Mouse (Mus musculus): ENCODE data around the gene Ergic1. TPM values are rescaled to one million over a fixed set of nuclear protein-coding genes. Genes with fewer than 3 reads are reported as not detected.

The Ergic1 gene
- total and polyA plus RNA-seq, 3 experiments: 22.1 to 92.7 (median 37.1) TPM

DNA sequence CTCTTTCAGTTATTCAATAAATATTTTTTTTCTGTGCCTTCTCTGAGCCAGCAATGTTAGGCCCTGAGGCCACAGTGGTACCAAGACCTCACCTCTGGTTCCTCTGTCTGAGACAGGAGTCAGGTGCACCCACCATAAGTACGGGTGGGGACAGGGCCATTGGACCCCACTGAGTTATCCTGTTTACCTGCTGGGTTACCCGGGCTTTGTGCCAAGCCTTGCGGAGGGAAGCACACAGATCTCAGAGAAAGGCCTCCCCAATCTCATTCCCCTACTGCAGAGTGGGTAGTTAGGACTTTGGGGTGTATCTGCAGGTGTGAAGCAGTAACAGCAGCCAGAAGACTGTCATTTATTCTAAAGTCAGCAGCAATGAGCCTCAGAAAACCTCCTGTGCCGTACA is 50.6 kb downstream of the Ergic1 start:
- no peak for DNase-seq (ENCODE audit: low spot score)
- ATAC-seq (ENCODE audit: extremely low read depth, insufficient number of reproducible peaks, low FRiP score, poor library complexity, severe bottlenecking): no peak
- Histone ChIP-seq H3K36me3 (replicated peaks) (peaks cover 87% of the 10 kb centered on the region), H3K27me3 (ENCODE audit: insufficient read depth, low read length) (no peaks in the 10 kb centered on the region), H3K4me3 (ENCODE audit: low read depth, low read length) (no peak overlapping the region), H3K9me3 (replicated peaks) (no peaks in the 10 kb centered on the region), H3K4me1 (ENCODE audit: insufficient read depth, low read depth, low read length) (0 out of 2 replicates have a peak, but pooled peaks cover 3% of the 10 kb centered on the region)
- no peak for TF ChIP-seq GATA2 (IDR thresholded peaks at IDR 0.05; ENCODE audit: borderline replicate concordance, low read depth, low read length)
- no peak for TF ChIP-seq TAL1 (conservative IDR thresholded peaks at IDR 0.05; ENCODE audit: low read depth, low read length)
- no peak for TF ChIP-seq GATA1 (IDR thresholded peaks at IDR 0.05; ENCODE audit: borderline replicate concordance, low read length)
- TF ChIP-seq POLR2AphosphoS5 (IDR thresholded peaks at IDR 0.05; ENCODE audit: insufficient replicate concordance, low read depth, low read length): no peak
- TF ChIP-seq CTCF (IDR thresholded peaks at IDR 0.05; ENCODE audit: low read depth, low read length): no peak

DNA sequence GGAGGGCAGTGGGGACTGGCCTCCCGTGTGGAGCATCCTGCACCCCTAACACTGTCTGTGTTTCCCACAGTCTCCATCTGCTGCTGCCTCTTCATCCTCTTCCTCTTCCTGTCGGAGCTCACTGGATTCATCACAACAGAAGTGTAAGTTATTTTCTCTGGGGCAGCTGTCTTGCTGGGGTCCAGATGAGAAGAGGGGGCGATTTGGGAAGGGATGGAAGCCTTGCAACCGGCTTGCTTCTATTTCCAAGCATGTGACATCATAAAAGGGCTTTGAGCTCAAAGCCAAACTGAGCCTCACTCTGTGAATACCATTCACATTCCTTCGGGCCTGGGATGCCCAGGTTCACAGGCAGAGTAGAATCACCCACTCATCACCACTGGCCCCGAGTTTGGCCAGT is 53.0 kb downstream of the Ergic1 start:
- H3K4me1 ChIP-seq (ENCODE audit: insufficient read depth, low read depth, low read length): 0 out of 2 replicates have a peak, but pooled peaks cover 3% of the 10 kb centered on the region
- DNase-seq (ENCODE audit: low spot score): no peak
- peaks cover 87% of the 10 kb centered on the region for H3K36me3 ChIP-seq (replicated peaks)
- TF ChIP-seq GATA2 (IDR thresholded peaks at IDR 0.05; ENCODE audit: borderline replicate concordance, low read depth, low read length) (no peak), TAL1 (conservative IDR thresholded peaks at IDR 0.05; ENCODE audit: low read depth, low read length) (no peak), CTCF (IDR thresholded peaks at IDR 0.05; ENCODE audit: low read depth, low read length) (no peak), POLR2AphosphoS5 (IDR thresholded peaks at IDR 0.05; ENCODE audit: insufficient replicate concordance, low read depth, low read length) (no peak), GATA1 (IDR thresholded peaks at IDR 0.05; ENCODE audit: borderline replicate concordance, low read length) (no peak)
- no peak overlapping the region for H3K4me3 ChIP-seq (ENCODE audit: low read depth, low read length)
- no peak for ATAC-seq (ENCODE audit: extremely low read depth, insufficient number of reproducible peaks, low FRiP score, poor library complexity, severe bottlenecking)
- H3K9me3 ChIP-seq (replicated peaks): no peaks in the 10 kb centered on the region
- H3K27me3 ChIP-seq (ENCODE audit: insufficient read depth, low read length): no peaks in the 10 kb centered on the region

DNA sequence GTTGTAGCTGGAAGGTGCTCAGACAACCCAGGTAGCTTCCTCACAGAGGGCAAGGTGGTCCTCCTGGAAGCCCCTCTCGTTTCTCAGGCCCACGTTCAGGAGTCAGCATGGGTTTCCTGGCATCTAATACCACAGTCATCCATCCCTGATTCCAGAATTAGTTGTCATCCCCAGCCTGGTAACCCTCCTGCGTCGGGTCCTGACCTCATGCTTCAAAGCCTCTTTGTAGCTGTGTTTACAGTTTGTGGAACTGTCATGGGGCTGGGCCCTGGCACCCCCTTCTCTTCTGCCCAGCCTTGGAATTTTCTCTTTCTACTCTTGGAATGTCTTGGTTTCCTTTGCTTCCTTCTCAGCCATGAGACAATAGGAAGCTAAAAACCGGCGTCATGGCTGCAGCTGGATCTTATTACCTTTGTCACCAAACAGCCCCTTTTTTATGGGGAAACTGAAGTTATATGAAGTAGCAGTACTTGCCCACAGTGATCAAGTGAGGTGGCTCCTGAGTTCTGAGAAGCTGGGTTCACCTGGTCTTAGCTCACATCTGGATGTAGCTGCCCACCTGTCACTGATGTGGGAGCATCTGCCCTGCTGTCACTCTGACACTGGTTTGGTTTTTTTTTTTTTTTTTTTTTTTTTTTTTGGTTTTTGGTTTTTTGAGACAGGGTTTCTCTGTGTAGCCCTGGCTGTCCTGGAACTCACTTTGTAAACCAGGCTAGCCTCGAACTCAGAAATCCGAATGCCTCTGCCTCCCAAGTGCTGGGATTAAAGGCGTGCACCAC is 53.6 kb downstream of the Ergic1 start:
- no peak for DNase-seq (ENCODE audit: low spot score)

DNA sequence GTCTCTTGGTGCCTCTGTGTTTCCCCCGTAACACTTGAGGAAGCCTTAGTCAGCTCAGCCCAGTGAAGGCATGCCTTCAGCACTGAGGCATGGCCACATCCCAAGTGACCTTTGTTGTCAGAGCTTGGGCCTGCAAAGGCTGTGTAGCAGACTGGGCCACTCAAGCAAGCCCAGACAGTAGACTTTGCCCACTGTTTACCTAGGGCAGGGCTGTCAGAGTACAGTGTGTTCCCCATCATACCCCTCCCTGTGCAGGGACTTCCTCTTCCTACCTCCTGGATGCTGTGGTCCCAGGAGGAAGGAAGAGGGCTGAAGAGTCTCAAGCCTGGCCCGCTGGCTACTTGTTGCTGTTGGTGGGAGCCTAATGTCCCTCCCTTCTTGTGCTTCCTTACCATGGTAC is 55.4 kb downstream of the Ergic1 start:
- ATAC-seq (ENCODE audit: extremely low read depth, insufficient number of reproducible peaks, low FRiP score, poor library complexity, severe bottlenecking) (no peak), DNase-seq (ENCODE audit: low spot score) (no peak)
- TF ChIP-seq GATA2 (IDR thresholded peaks at IDR 0.05; ENCODE audit: borderline replicate concordance, low read depth, low read length) (no peak), CTCF (IDR thresholded peaks at IDR 0.05; ENCODE audit: low read depth, low read length) (no peak), GATA1 (IDR thresholded peaks at IDR 0.05; ENCODE audit: borderline replicate concordance, low read length) (no peak), TAL1 (conservative IDR thresholded peaks at IDR 0.05; ENCODE audit: low read depth, low read length) (no peak), POLR2AphosphoS5 (IDR thresholded peaks at IDR 0.05; ENCODE audit: insufficient replicate concordance, low read depth, low read length) (no peak)
- H3K9me3 ChIP-seq (replicated peaks): no peaks in the 10 kb centered on the region
- peaks cover 88% of the 10 kb centered on the region for H3K36me3 ChIP-seq (replicated peaks)
- no peaks in the 10 kb centered on the region for H3K27me3 ChIP-seq (ENCODE audit: insufficient read depth, low read length)
- H3K4me3 ChIP-seq (ENCODE audit: low read depth, low read length): no peak overlapping the region
- H3K4me1 ChIP-seq (ENCODE audit: insufficient read depth, low read depth, low read length): 0 out of 2 replicates have a peak, but pooled peaks cover 3% of the 10 kb centered on the region

More for the DNA sequence above, 53.6 kb downstream of the Ergic1 start:
- Histone ChIP-seq H3K27me3 (ENCODE audit: insufficient read depth, low read length) (no peaks in the 10 kb centered on the region), H3K4me1 (ENCODE audit: insufficient read depth, low read depth, low read length) (0 out of 2 replicates have a peak, but pooled peaks cover 3% of the 10 kb centered on the region), H3K36me3 (replicated peaks) (peaks cover 88% of the 10 kb centered on the region), H3K4me3 (ENCODE audit: low read depth, low read length) (no peak overlapping the region), H3K9me3 (replicated peaks) (no peaks in the 10 kb centered on the region)
- TF ChIP-seq TAL1 (conservative IDR thresholded peaks at IDR 0.05; ENCODE audit: low read depth, low read length) (no peak), CTCF (IDR thresholded peaks at IDR 0.05; ENCODE audit: low read depth, low read length) (no peak), GATA2 (IDR thresholded peaks at IDR 0.05; ENCODE audit: borderline replicate concordance, low read depth, low read length) (no peak), POLR2AphosphoS5 (IDR thresholded peaks at IDR 0.05; ENCODE audit: insufficient replicate concordance, low read depth, low read length) (no peak), GATA1 (IDR thresholded peaks at IDR 0.05; ENCODE audit: borderline replicate concordance, low read length) (no peak)
- no peak for ATAC-seq (ENCODE audit: extremely low read depth, insufficient number of reproducible peaks, low FRiP score, poor library complexity, severe bottlenecking)

GRCm38 (mm10) chr17:26618498-26618897 is 57.2 kb downstream of the Ergic1 start:
- no peaks in the 10 kb centered on the region for H3K27me3 ChIP-seq (ENCODE audit: insufficient read depth, low read length)
- H3K9me3 ChIP-seq (replicated peaks): no peaks in the 10 kb centered on the region
- H3K4me3 ChIP-seq (ENCODE audit: low read depth, low read length): no peak overlapping the region
- DNase-seq (ENCODE audit: low spot score) (no peak), ATAC-seq (ENCODE audit: extremely low read depth, insufficient number of reproducible peaks, low FRiP score, poor library complexity, severe bottlenecking) (no peak)
- H3K4me1 ChIP-seq (ENCODE audit: insufficient read depth, low read depth, low read length): 0 out of 2 replicates have a peak, but pooled peaks cover 3% of the 10 kb centered on the region
- H3K36me3 ChIP-seq (replicated peaks): peaks cover 86% of the 10 kb centered on the region
- no peak for TF ChIP-seq GATA1 (IDR thresholded peaks at IDR 0.05; ENCODE audit: borderline replicate concordance, low read length)
- no peak for TF ChIP-seq CTCF (IDR thresholded peaks at IDR 0.05; ENCODE audit: low read depth, low read length)
- no peak for TF ChIP-seq POLR2AphosphoS5 (IDR thresholded peaks at IDR 0.05; ENCODE audit: insufficient replicate concordance, low read depth, low read length)
- TF ChIP-seq TAL1 (conservative IDR thresholded peaks at IDR 0.05; ENCODE audit: low read depth, low read length): no peak
- TF ChIP-seq GATA2 (IDR thresholded peaks at IDR 0.05; ENCODE audit: borderline replicate concordance, low read depth, low read length): no peak

- no peak for TF ChIP-seq TAL1 (conservative IDR thresholded peaks at IDR 0.05; ENCODE audit: low read depth, low read length)
- TF ChIP-seq POLR2AphosphoS5 (IDR thresholded peaks at IDR 0.05; ENCODE audit: insufficient replicate concordance, low read depth, low read length): no peak
- no peak for TF ChIP-seq CTCF (IDR thresholded peaks at IDR 0.05; ENCODE audit: low read depth, low read length)
- TF ChIP-seq GATA2 (IDR thresholded peaks at IDR 0.05; ENCODE audit: borderline replicate concordance, low read depth, low read length): no peak
- no peak for TF ChIP-seq GATA1 (IDR thresholded peaks at IDR 0.05; ENCODE audit: borderline replicate concordance, low read length)
- no peaks in the 10 kb centered on the region for H3K9me3 ChIP-seq (replicated peaks)
- no peak for ATAC-seq (ENCODE audit: extremely low read depth, insufficient number of reproducible peaks, low FRiP score, poor library complexity, severe bottlenecking)
- DNase-seq (ENCODE audit: low spot score): no peak
- peaks cover 86% of the 10 kb centered on the region for H3K36me3 ChIP-seq (replicated peaks)
- H3K4me1 ChIP-seq (ENCODE audit: insufficient read depth, low read depth, low read length): 0 out of 2 replicates have a peak, but pooled peaks cover 3% of the 10 kb centered on the region
- H3K4me3 ChIP-seq (ENCODE audit: low read depth, low read length): no peak overlapping the region
- no peaks in the 10 kb centered on the region for H3K27me3 ChIP-seq (ENCODE audit: insufficient read depth, low read length)
These were observed 58.3 kb downstream of the Ergic1 start for GRCm38 (mm10) chr17:26619577-26619976.
